Mouse (Mus musculus) cerebellum, adult 18-20 months (tissue): ENCODE data around the gene Zfp451.
A peak's percentile ranks its signal among the peaks of the same experiment; 100 is the strongest.
"Not testable (repeated sequence)": the region's sequence is repeated elsewhere in the genome, so short reads cannot be mapped to it uniquely, and the experiment has no call there.

Experiments
- DNase-seq, 2 experiments: peaks; one replicate each; pipeline ENCODE4 v3.0.0; 2021

Gene Zfp451

GRCm38 (mm10) chr1:33813868-33814794 is at the start of gene Zfp451:
Zfp451 (minus strand) TSS chr1:33814595.
- peak; percentile 94 to 97 for DNase-seq

GRCm38 (mm10) chr1:33846807-33847206 is 32.4 kb upstream of the Zfp451 start:
- no peak for DNase-seq

DNA sequence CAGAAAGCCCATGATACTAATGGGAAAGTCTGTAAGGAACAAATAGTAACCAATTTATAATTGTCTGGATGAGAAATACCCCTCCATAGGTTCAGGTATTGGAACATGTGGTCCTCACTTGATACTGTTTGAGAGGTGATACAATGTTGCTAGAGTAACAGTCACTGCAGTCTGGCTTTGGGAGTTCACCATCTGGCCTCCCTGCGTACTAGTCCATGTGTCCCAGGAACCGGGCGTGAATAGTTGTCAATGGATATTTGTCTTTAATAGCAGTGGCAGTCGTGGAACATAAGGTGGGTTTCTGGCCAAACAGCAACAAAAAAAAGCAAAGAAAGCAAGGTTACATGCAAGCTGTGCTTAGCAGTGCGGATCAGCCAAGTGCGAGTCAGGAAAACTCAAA is 29.4 kb upstream of the Zfp451 start:
- DNase-seq = no peak

- not testable (repeated sequence) for DNase-seq
Measured at GRCm38 (mm10) chr1:33838952-33839351, 24.6 kb upstream of the Zfp451 start.

GRCm38 (mm10) chr1:33830586-33830985 is 16.2 kb upstream of the Zfp451 start:
- DNase-seq = no peak

GRCm38 (mm10) chr1:33817931-33818330 is 3.5 kb upstream of the Zfp451 start:
- DNase-seq = no peak

DNA sequence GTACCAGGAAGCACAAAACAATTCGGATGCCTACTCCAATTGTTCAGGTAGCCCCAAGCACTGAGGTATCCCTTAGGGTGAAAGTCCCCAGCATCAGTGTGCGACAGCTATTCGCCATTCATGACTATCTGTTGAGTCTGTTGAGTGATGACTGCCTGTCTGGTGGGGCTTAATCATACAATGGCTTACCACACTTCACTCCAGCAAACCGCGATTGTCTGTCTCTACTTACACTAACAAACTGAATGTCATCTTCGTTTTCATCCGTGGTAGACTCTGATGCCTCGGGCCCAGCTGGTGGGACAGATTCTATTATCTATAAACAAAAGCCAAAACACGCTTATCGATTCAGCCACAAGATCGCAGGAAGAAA is 914 bp downstream of the Zfp451 start:
- DNase-seq = no peak

DNA sequence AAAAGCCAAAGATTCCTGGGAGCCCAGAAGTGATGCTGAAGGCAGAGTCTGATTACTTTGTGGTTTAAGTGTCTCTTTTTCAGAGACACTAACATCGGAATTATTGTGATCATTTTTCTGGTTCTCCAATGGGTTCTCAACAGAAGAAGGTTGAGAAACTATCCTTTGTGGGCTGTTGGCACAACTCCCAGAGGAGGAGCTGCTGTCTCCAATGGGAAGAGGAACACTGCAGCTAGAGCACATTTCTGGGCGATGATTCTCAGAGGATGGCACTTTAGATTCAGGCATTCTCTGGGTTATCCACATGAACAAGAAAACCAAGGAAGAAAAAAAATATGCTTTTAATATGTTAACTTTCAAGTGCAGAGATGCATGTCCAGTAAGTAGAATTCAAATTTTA is 11.1 kb downstream of the Zfp451 start:
- peak; percentile 16 to 17 for DNase-seq

- DNase-seq = no peak
Measured at GRCm38 (mm10) chr1:33799620-33800019, 14.8 kb downstream of the Zfp451 start.

DNA sequence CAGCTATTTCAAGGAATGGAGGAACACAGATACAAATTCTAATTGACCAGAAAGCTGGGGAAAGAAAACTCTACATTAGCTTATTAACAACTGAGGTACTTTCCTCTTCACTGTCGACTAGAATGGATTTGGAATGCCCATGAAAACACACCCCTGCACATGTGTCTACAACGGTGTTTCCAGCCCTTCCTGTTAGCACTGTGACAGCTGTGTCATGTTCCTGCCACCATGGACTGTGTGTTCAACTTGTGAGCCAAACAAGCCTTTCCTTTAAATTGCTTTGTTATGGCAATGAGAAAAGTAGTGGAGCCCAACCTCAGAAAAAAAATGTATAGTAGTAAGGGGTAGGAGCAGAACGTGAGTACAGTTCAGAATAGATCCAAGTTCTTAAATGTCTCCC is 25.9 kb downstream of the Zfp451 start:
- no peak for DNase-seq

- no peak for DNase-seq
Measured at GRCm38 (mm10) chr1:33788072-33788471, 26.3 kb downstream of the Zfp451 start.

- no peak for DNase-seq
Measured at GRCm38 (mm10) chr1:33784561-33784960, 29.8 kb downstream of the Zfp451 start.

DNA sequence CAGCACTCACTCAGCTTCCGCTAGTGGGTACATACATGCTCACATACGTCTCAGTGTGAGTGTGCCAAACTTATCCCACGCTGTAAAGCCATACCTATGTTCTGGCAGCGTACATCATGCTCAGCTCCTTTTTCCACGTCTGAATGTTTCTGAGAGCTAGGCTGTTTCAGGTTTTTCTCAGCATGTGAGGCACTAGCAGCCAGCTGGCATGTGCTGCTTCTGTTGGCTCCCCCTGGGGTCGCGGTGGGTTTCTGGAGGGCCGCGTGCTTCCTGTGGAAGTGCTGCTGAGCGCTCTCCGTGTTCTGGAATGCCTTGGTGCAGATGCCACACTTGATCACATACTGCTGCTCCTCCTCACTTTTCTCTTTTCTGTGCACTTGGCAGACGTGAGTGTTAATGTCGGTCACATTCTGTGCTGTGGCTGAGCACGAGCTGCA is 38.2 kb downstream of the Zfp451 start:
- peak; percentile 13 to 29 for DNase-seq

DNA sequence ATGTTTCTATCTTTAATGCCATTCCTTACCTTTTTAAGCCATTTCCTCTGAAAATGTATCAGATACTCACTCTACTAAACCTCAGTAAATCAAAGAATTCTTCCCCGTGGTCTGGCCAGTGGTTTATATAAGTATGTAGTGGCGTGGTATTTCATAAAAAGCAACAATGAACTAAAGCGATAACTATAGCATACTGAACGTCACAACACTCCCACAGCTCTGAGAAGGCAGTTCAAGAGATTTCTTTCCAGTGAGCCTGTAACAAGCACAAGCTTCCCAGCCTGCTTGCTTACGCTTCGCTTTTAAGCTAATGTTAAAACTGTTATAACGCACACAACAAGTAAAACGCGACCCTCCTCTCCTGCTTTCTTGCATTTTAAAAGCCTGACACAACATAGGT is 42.3 kb downstream of the Zfp451 start:
- no peak for DNase-seq

DNA sequence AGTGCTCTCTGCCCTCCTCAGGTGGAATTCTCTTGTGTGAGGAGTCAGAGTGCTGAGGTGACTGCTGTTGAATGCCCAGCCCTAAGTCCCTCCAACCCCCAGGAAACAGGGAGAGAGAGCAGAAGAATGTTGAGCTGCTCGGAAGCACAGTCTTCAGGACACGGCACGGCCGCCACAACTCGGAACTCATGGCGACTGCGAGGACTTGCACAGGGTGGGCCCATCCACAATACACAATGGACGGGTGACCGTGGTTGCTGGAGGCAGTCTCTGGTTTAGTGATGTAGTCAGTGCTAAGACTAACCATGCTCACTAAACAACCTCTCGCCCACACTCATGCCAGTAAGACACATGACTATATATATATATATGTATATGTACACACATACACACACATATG is 42.8 kb downstream of the Zfp451 start:
- DNase-seq = no peak

DNA sequence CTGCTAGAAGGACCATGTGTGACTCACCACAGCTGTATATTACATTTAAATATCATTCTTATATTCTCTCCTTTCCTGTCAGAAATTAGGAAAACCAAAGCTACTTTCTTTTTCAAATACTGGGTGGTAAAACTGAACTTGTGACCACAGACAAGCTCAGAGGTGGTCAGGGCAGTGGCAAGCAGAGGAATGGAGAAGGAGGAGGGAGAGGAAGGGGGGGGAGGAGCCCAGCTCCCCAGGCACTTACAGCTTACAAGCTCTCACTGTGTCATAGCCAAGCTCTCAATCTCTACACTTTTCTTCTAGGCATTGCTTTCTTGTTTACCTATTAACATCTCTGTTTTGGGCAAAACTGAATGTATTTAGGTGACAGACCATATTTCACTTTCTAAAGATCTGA is 45.6 kb downstream of the Zfp451 start:
- DNase-seq = no peak

DNA sequence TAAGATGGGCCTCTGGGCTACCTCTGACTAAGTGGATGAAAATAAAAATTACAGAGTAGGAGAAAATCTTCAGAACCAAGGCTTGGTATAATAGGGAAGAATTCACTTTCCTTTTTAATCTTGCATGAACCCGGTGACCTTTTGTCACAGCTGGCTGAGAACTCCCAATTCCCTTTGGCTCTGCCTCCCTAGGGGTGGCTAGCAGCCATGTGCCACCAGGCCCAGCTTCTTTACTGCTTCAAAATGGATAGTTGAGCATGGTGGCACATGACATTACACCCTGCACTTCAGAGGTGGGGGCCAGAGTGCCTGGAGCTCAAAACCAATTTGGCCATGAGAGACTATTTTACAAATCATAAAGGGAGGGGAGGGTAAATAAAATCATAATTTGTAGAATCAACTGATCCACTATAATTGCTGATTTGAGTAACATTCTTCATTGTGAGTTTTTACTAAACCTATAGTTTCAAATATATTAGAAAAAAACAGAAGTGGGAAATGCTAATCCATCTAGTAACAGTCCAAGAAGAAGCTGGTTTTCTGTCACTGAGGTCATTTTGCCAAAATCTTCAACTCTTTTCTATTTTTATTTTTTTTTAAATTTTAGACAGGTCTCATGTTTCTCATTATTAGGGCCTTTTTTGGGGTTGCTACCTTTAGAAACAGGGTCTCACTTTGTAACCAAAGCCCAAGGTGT is 46.2 kb downstream of the Zfp451 start:
- no peak for DNase-seq

DNA sequence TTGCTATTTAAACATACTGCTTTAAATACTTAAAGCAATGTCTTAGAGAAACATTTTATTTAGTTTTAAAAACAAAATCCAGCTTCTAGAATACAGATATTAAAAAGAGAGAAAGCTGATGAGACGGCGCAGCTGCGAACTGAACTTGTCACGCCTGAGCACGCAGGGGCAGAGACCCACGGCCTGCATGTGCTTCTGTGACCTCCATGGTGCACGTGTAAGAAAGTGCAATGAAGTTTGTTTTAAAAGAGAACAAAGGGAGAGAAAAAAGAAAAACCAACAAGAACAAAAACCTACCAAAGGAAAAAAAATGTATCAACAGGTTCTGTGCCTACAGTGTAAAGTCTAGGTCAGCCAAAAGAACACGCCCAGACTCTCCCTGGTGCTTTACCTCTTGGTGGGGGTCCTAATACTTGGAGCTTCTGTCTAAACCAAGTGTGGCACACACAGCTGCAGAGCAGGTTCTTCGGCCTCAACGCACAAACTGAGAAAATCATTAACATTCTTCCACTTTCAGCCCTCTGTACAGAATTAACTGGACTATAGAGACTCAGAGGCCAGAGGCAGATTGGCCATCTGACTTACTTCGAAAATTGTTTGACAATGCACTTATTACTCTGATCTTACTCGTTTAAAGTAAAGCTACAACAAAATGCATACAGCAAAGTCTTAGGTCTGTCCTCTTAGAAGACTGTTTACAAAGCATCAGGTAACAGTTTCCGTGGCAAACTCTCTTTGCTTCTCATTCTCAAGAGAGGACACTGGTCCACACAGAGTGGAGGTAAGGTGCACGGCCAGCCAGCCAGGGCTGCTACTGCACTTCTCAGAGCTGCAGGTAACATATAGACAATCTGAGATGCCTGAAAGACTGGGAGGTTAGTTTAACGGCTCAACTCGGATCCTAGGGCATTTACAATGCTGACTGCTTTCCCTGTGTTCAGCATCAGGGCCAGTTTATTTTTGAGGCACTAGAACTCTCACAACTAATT is 47.6 kb downstream of the Zfp451 start:
- DNase-seq = no peak

DNA sequence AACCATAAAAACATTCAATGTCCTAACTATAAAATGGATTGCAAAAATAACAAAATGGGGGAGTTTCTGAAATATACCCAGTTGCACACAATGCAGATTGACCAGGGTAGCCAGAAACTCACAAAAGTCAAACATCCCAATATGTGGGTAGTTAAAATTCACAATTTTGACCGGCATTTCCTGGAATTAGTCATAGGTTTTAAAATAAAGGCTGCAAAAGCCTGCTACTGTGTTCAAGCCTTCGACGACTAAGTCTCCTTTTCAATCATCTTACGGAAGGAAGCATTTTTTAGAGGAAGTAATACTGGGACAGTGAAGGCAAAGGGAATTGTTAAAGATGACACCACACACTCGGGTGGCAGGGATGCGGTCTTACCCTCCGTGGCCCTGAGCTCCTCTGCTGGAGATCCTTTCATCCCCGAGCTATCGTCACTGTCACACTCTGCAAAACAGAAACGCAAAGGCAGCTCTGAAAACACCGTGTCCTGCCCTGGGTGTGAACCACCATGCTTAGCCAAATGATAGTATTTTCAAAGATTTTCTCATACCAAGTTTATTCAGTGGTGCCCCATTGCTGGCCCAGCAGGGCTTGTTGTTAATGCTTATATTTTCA is 48.8 kb downstream of the Zfp451 start:
- no peak for DNase-seq

DNA sequence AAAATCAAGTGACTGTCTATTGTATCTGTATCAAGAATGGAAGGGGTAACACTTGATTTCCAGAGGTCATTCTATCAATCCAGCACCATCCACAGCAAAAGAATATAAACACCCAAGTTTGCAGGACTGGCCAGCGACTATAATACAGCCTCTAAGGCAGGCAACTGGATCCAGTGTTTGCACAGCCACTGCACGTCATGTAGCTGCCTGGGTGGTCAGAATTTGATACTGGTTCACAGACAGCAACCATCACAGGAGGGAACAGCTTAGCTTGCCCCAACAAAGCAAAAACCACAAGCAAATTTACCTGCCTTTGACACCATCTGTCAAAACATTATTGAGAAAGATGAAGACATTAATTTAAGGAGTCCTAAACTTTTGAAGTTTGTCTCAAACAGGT is 50.6 kb downstream of the Zfp451 start:
- no peak for DNase-seq

DNA sequence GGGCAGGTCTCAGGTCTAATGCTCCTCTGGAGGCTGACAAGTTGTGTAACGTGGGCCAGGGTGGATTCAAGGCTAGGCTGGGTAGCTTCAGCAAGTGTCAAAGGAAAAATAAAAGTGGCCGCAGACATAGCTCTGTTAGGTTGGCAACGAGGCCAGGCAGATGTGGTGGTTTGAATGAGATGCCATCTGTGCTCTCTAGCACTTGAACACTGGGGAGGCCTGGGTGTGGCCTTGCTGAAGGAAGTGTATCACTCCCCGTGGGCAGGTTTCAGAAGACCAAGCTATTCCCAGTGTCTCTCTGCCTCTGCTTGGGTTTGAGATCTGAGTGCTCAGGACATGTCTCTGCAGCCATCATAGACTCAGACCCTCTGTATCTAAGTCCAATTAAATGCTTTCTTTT is 55.9 kb downstream of the Zfp451 start:
- no peak for DNase-seq

DNA sequence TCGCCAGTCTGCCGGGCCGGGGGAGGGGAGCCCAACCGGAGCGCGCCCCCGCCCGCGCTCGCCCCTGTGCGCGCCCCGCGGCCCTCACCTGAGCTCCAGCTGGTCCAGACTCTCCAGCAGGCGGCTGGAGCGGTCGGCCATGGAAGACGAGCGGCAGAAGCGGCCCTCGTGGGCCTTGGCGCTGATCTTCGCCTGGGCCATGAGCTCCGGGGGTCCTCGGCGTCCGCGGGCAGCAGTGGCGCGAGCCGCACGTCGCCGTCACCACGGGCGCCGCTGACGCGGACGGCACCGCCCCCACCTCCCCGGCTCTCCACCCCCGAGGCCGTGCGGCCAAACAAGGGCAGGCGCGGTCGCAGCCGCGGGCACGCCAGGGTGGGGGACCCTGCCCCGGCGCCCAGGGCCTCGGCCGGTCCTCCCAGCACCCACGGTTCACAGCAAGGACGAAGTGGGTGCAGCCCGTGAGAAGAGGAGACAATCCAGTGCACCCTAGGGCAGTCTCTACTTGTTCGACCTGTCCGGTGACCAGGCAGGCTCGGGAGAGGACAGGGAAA is 56.8 kb downstream of the Zfp451 start, which contains the start of gene Bag2:
TSS of gene Bag2 (minus strand) at position 305 of the 551 bp plus-strand sequence.
- DNase-seq = peak; percentile 71 to 78
